Mouse (Mus musculus) layer of hippocampus, adult 2 months (tissue): ENCODE data around the gene Exoc3l2. TPM values are rescaled to one million over a fixed set of nuclear protein-coding genes. Genes with fewer than 3 reads are reported as not detected.

Experiments
- DNase-seq, 2 experiments: peaks; one replicate each; pipeline ENCODE4 v3.0.0; 2022; ENCODE audit warnings: low spot score in 2 of 2
- H3K27ac ChIP-seq: fragments of 200-600 bp; 2 replicates; pipeline ENCODE4 v1.8.1; 2022
- H3K4me3 ChIP-seq: fragments of 200-600 bp; 2 replicates; pipeline ENCODE4 v1.8.1; 2022; ENCODE audit warnings: mild to moderate bottlenecking
- CTCF ChIP-seq: fragments of 200-600 bp; conservative IDR thresholded peaks from 2 replicates; pipeline ENCODE4 v1.8.1; 2022; ENCODE audit warnings: antibody characterized with exemption, mild to moderate bottlenecking, moderate library complexity
- total RNA-seq, 2 experiments: library from RNA; stranded (reverse); gene quantifications; 2 replicates each; pipeline ENCODE4 v1.2.3; 2021

Exoc3l2 gene
- total RNA-seq, 2 experiments from 2014 or later, result 0.10 to 0.38 TPM

- no peak for TF ChIP-seq CTCF
- DNase-seq, result no peak
- Histone ChIP-seq H3K4me3 (no peak overlapping the region), H3K27ac (no peak overlapping the region)
These were observed 26.9 kb upstream of the Exoc3l2 start for GRCm38 (mm10) chr7:19436276-19436675.

- peak; percentile 71 to 84 for DNase-seq
- no peak overlapping the region for H3K4me3 ChIP-seq
- no peak for TF ChIP-seq CTCF
- H3K27ac ChIP-seq, result no peak overlapping the region; the same call in 1 of the 2 replicates
These were observed 26.1 kb upstream of the Exoc3l2 start for GRCm38 (mm10) chr7:19437048-19437447.

- no peak for TF ChIP-seq CTCF
- no peak overlapping the region for H3K4me3 ChIP-seq
- no peak for DNase-seq
- no peak overlapping the region for H3K27ac ChIP-seq
These were observed 21.6 kb upstream of the Exoc3l2 start for GRCm38 (mm10) chr7:19441448-19442091.

- H3K4me3 ChIP-seq, result no peak overlapping the region
- TF ChIP-seq CTCF, result peak; percentile 96
- H3K27ac ChIP-seq, result no peak overlapping the region
- DNase-seq, result peak; percentile 67 to 90
These were observed 19.8 kb upstream of the Exoc3l2 start for GRCm38 (mm10) chr7:19443344-19443743.

- no peak for TF ChIP-seq CTCF
- Histone ChIP-seq H3K27ac (no peak overlapping the region), H3K4me3 (no peak overlapping the region)
- no peak for DNase-seq
These were observed 18.3 kb upstream of the Exoc3l2 start for GRCm38 (mm10) chr7:19444801-19445200.

- Histone ChIP-seq H3K4me3 (no peak overlapping the region), H3K27ac (peak overlapping the region; percentile 55; the same call in 1 of the 2 replicates)
- DNase-seq, result peak in 1 of 2 experiments; percentile 45
- TF ChIP-seq CTCF, result no peak
These were observed 15.4 kb upstream of the Exoc3l2 start for GRCm38 (mm10) chr7:19447689-19448088.

GRCm38 (mm10) chr7:19449165-19449564, 14.0 kb upstream of the Exoc3l2 start:
- no peak for TF ChIP-seq CTCF
- Histone ChIP-seq H3K27ac (peak overlapping the region; percentile 64), H3K4me3 (no peak overlapping the region)
- no peak for DNase-seq

GRCm38 (mm10) chr7:19455186-19455585, 7.9 kb upstream of the Exoc3l2 start:
- H3K27ac ChIP-seq, result no peak overlapping the region
- DNase-seq, result no peak
- no peak overlapping the region for H3K4me3 ChIP-seq
- TF ChIP-seq CTCF, result no peak

GRCm38 (mm10) chr7:19455819-19456495, 7.2 kb upstream of the Exoc3l2 start:
- H3K4me3 ChIP-seq, result peak overlapping the region; percentile 91
- DNase-seq, result no peak
- 0 out of 2 replicates have a peak overlapping the region, but pooled peaks have one; percentile 32 for H3K27ac ChIP-seq
- no peak for TF ChIP-seq CTCF

- Histone ChIP-seq H3K27ac (peak overlapping the region; percentile 93; the same call in 1 of the 2 replicates), H3K4me3 (peak overlapping the region; percentile 91)
- TF ChIP-seq CTCF, result peak; percentile 22
- peak; percentile 52 to 56 for DNase-seq
These were observed 6.5 kb upstream of the Exoc3l2 start for GRCm38 (mm10) chr7:19456628-19457027.

- Histone ChIP-seq H3K27ac (peak overlapping the region; percentile 93), H3K4me3 (peak overlapping the region; percentile 91)
- no peak for DNase-seq
- no peak for TF ChIP-seq CTCF
These were observed 5.6 kb upstream of the Exoc3l2 start for GRCm38 (mm10) chr7:19457414-19458071.

GRCm38 (mm10) chr7:19458072-19458486, 5.1 kb upstream of the Exoc3l2 start:
- Histone ChIP-seq H3K27ac (peak overlapping the region; percentile 93), H3K4me3 (peak overlapping the region; percentile 91)
- peak; percentile 66 for TF ChIP-seq CTCF
- DNase-seq, result peak in 1 of 2 experiments; percentile 47

- Histone ChIP-seq H3K27ac (peak within 1 kb of the TSS; percentile 93), H3K4me3 (peak within 1 kb of the TSS; percentile 91)
- peak; percentile 29; the same call in 1 of the 2 replicates for TF ChIP-seq CTCF
- peak; percentile 59 to 73 for DNase-seq
These were observed 4.5 kb upstream of the Exoc3l2 start, which contains the start of gene Mark4 for GRCm38 (mm10) chr7:19458591-19459111. Gene Mark4, minus strand, starts transcription at chr7:19458821.
